Mouse (Mus musculus): Measurements from ENCODE around the gene Fstl4.

- no peak for TF ChIP-seq FLI1 (IDR thresholded peaks at IDR 0.05; ENCODE audit: low read length)
- no peak for TF ChIP-seq GATA1 (IDR thresholded peaks at IDR 0.05; ENCODE audit: borderline replicate concordance, low read length)
These were observed 351.9 kb downstream of the Fstl4 start for GRCm38 (mm10) chr11:53116356-53116755.

Measured in megakaryocyte, embryonic 14.5 days (primary cell).